Mouse (Mus musculus) urinary bladder, postnatal 36 days (tissue): ENCODE results near the gene Iqub.

Source experiments
- DNase-seq, 2 experiments: peaks; one replicate each; pipeline ENCODE4 v3.0.0; 2022; ENCODE audit warnings: low spot score in 2 of 2, mixed read lengths in 1 of 2

Gene Iqub

GRCm38 (mm10) chr6:24514552-24515284 lies at the start of gene Iqub:
TSS of gene Iqub (minus strand) at chr6:24515067.
- DNase-seq = peak in 1 of 2 experiments; percentile 50

GRCm38 (mm10) chr6:24564081-24564480 lies 49.2 kb upstream of the Iqub start:
- DNase-seq = no peak

DNA sequence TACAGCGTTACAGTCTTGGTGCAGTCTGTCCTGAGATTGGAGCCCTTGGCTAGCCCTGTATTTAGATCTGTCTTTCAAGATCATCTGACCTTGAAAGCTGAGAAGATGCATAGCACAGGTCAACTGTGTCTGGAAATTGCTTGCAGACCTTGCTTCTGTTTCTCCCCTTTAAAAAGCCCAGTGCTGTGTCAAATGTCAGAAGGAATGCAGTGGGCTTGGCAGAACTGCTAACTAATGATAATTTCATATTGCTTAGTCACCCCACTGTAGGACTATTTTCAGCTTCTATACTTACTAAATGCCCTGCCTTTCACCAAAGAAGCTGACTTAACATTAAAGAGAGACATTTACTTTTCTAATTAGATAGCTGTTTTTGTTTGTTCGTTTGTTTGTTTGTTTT lies 40.6 kb upstream of the Iqub start:
- DNase-seq = no peak

DNA sequence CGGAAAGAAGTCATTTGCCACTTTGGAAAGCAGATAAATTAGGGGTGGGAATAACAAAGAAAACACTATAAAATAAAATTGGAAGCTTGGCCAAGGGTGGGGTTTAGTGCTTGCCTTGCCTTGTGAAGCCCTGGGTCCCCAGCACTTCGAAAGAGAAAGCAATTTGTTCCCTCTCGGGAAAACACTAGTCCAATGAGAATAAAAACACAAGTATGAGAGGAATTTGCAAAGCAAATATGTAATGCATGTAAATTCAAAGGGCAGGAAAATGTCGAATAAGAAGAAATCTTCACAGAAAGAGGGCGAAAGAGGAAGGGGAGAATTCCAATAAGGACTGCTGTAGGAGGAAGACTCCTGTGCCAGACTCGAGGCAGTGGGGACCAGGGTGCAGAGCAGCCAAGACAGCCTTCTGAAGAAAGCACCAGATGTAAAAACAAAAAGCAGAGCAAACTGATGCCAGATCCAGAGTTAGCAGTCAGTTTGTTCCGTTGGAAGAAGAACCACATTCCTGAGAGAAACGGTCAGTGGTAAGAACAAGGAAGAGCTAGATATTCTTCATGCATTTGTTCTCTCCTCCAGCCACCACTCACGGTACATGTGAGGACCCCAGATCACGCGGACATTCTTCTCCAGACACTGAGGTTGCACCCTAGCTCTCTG lies 39.7 kb upstream of the Iqub start:
- DNase-seq = no peak

DNA sequence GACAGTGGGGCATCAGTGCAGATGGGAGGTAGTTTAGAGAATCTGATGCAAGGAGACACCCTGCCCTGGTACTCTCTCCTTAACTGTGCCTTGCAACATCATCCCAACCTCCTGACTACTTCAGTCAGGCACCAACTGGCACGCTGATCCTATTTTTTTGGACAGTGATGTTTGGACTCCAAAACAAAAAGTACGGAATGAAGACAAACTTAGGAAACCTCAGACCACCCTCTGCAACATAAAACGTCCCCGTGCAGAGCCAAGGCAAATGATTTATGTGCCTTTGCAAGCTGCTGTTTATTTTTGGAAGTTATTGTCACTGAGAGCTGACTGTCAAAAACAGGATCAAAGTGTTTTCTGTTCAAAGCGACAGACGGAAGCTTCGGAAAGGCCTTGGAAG lies 37.2 kb upstream of the Iqub start:
- no peak for DNase-seq

GRCm38 (mm10) chr6:24549801-24550200 lies 34.9 kb upstream of the Iqub start:
- no peak for DNase-seq

DNA sequence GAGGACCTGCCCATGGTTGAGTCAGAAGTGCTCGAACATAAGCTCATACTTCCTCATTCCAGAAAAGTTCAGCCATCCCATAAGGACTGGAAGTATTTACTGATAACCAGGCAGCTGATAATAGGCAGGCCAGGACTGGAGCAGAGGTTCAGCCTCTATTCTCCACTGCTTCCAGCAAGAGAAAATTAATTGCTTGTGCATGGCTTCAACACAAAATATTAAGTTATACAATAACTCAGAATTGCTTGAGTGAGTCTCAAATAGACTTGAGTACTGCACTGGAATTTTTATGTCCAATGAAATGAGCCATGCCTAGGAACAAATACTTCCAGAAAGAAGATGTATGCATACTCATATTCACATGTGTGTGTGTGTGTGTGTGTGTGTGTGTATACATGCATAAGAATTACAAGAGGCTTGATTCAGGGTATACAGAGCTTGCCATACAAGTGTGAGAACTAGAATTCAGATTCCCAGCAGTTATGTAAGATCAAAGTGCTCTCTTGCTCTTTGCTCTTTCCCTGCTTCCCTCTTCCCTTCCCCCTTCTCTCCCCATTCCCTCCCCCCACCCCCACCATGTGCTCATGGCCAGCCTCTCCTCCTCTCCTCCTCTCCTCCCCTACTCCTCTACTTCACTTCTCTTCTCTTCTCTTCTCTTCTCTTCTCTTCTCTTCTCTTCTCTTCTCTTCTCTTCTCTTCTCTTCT lies 32.0 kb upstream of the Iqub start:
- no peak for DNase-seq

DNA sequence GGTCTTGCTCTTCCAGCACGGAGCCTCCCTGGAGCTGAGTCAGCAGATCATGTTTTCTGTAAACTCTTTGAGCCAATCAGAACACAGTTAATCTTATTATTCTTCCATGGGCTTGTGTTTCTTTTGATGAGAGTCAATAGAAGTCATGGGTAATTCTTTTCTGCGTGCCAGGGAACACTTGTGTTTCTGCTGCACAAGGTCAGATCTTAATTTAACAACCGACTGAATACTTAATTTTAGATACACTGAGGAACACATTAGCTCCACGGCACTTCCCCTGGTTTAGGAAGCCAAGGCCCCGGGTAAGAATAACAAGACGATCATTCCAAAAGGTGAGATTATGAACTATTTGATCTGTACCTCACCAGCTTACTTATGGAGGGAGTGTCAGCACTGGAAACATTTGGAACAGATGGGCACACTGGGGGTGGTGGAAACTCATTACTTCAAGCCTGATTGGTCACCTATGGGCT lies 28.3 kb upstream of the Iqub start:
- no peak for DNase-seq

DNA sequence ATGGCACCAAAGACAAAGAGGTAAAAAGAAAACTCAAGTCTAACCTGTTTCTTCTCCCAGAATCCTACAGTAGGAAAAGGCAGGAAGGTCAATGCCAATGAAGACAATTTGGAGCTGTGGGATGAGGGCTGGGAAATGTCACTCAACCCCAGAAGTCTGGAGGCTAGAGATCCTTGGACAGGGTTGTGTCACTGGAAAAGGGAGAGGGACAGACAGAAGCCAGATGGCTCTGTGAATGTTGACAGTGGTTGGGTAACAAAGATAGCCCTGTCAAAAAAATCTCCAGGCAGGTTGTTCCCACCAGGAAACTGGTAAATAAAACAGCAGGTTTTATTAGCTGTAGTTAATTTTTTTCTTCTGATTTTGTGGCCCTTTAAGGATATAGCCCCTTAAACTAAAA lies 27.5 kb upstream of the Iqub start:
- no peak for DNase-seq

DNA sequence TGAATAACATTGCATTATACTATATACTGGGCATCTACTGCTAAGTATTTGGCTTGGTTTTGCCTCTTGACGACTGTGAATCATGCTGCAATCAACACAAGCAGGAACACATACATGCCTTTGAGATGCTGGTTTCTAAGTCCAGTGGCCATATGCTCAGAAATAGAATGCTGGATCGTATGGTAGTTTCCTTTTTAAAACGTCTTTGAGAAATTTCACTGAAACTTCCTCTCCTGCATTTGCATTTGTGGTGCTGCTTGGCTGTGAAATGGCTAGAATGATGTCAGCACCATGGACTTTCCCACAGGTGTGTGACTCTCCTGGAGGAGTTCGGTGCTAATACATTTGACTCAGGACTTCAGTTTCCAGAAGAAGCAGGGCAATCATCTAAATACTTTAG lies 25.2 kb upstream of the Iqub start:
- DNase-seq = no peak

DNA sequence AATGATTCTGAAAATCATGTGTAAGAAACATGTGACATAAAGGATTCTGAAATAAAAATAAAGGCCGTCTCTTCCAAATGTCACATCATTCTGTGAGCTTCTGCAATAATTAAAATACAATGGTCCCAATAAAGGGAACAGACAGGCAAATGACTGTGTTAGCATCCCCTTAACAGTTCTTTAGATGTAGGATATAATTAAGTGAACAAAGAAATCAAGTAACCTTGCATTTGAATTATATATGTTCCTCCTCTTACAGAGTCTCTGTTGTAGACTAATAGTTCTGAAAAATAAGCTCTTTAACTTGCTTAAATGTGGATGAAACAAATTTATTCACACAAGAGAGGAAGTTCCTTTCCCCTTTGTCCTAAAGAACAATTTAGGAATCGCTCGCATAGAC lies 23.6 kb upstream of the Iqub start:
- no peak for DNase-seq

- DNase-seq = no peak
These were observed 17.9 kb upstream of the Iqub start for GRCm38 (mm10) chr6:24532804-24533203.

DNA sequence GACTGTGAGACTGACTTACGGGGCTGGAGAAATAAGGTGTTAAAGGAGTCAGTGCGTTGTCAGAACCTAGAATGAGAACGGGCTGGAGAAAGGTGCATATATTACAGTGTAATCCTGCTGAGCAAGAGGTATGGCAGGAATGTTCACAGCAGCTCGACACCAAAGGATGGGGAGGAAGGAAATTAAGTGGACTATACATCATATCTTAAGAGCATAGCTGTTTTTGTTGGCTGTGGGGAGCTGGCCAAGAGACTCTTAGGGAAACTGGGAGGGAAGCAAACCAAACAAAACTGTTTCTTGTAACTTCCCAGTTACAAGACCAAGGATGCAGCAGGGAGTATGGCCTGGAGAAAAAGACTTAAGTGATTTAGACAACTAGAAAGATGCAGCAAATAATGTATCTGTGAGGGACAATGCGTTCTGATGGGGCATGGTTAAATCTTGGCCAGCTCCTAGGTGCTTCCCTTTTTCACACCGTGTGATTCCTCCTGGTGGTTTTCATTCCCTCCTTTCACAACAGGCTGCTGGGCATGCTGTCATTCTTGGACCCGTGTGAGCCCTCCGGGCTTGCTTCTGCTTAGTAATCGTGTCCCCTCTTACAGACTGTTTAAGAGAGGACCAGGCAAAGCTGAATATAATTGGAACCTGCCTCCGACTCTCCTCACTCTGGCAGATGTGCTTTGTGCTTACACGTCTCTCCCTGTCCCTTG lies 16.0 kb upstream of the Iqub start:
- no peak for DNase-seq

GRCm38 (mm10) chr6:24530166-24530565 lies 15.3 kb upstream of the Iqub start:
- DNase-seq = no peak

DNA sequence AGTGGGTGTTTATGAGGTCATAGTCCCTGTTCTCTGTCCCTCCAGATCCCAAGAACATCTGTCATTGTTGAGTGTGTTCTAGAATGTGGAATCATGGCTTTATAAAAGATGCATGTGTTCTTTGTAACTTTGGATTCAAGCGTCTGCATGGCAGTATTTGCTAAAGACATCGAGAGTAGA lies 13.1 kb upstream of the Iqub start, which contains the start of gene Asb15:
TSS of gene Asb15 (plus strand) at position 81 of the 180 bp plus-strand sequence.
- DNase-seq = no peak

- peak; percentile 83 to 91 for DNase-seq
These were observed 12.5 kb upstream of the Iqub start, which contains the start of gene Ndufa5 for GRCm38 (mm10) chr6:24527155-24528063. TSS of gene Ndufa5 (minus strand) at chr6:24528013.

DNA sequence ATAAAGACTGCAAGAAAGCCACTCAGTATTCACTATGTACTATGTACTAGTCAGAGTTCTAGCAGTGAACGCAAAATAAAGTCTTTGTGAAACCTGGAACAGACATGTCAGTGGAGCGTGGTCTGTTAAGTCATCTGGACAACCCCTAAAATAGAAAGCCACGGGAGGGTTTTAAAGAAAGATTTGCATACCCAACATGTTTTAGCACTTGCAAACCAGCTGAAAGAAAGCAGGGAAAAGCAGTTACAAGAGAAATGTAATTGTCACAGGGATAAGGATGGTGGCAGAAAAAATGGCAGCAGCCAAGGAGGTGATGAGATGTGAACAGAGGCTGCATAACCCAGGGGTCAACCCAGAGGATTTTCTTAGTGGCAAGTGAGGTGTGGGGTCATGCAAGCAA lies 10.8 kb upstream of the Iqub start:
- DNase-seq = no peak

DNA sequence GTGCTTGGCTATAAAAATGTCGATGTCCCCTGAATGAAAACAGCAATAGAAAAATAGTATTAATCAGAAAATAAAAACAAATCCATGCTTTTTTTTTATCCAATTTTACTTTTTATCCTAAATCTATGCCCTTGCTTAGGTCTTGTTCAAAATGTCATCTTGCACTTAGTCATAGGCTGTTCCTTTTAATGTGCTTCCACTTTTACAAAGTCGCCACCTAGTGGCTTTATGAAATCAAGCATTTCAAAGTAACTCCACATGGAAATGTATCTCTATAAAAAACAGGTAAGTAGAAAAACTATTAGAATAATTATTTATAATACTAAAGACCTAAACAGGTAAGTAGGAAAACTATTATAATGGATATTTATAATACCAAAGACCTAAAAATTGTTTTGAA lies 1.3 kb upstream of the Iqub start:
- DNase-seq = no peak

DNA sequence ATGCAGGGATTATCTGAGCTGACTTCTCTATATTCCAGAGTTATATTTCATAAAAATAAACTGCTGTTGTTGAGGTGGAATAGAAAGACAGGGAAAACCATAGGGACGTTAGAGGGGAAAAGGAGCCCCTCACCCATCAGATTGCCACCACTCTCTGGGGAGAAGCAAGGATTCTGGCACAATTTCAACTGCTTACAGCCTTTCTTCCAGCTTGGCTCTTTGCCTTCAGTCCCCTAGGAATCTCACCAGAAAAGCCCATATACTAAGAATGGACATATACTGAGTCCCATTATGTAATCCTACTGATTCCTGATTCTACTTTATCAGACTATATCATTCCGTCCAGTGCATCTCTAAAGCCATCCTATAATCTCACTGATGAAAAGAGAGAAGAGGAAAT lies 10.7 kb downstream of the Iqub start:
- no peak for DNase-seq

- no peak for DNase-seq
These were observed 24.5 kb downstream of the Iqub start for GRCm38 (mm10) chr6:24490341-24490740.

- no peak for DNase-seq
These were observed 28.3 kb downstream of the Iqub start for GRCm38 (mm10) chr6:24486530-24486929.
